Mouse (Mus musculus) heart, embryonic 12.5 days (tissue): Measurements from ENCODE around the gene Vmn2r46. TPM values are rescaled to one million over a fixed set of nuclear protein-coding genes. Genes with fewer than 3 reads are reported as not detected.
"Not testable (repeated sequence)": the region's sequence is repeated elsewhere in the genome, so short reads cannot be mapped to it uniquely, and the experiment has no call there.

Experiments
- ATAC-seq: fragments of 200-750 bp; cut with Nextera tagmentation; 2 replicates; pipeline ENCODE4 v1.8.0; 2017; ENCODE audit warnings: moderate TSS enrichment, moderate library complexity; ENCODE audit not compliant: insufficient number of reproducible peaks, low FRiP score
- H3K27ac ChIP-seq: fragments of 300-500 bp; sonication (generic); 2 replicates; pipeline ENCODE4 v1.5.1; 2016; ENCODE audit warnings: mild to moderate bottlenecking, moderate library complexity; ENCODE audit not compliant: poor library complexity, severe bottlenecking
- H3K27me3 ChIP-seq: fragments of 300-500 bp; sonication (generic); replicated peaks from 2 replicates; pipeline ENCODE4 v1.6.1; 2016; ENCODE audit warnings: mild to moderate bottlenecking, moderate library complexity
- H3K36me3 ChIP-seq: fragments of 300-500 bp; sonication (generic); 2 replicates; pipeline ENCODE4 v1.6.1; 2016; ENCODE audit warnings: mild to moderate bottlenecking, moderate library complexity
- H3K4me1 ChIP-seq: fragments of 300-500 bp; sonication (generic); replicated peaks from 2 replicates; pipeline ENCODE4 v1.6.1; 2016; ENCODE audit warnings: mild to moderate bottlenecking
- H3K4me2 ChIP-seq: fragments of 300-500 bp; sonication (generic); 2 replicates; pipeline ENCODE4 v1.6.1; 2016; ENCODE audit warnings: mild to moderate bottlenecking, moderate library complexity
- H3K4me3 ChIP-seq: fragments of 300-500 bp; sonication (generic); 2 replicates; pipeline ENCODE4 v1.5.1; 2016; ENCODE audit warnings: mild to moderate bottlenecking
- H3K9ac ChIP-seq: fragments of 300-500 bp; sonication (generic); 2 replicates; pipeline ENCODE4 v1.6.1; 2016; ENCODE audit warnings: mild to moderate bottlenecking, moderate library complexity
- H3K9me3 ChIP-seq: fragments of 300-500 bp; sonication (generic); replicated peaks from 2 replicates; pipeline ENCODE4 v1.6.1; 2016; ENCODE audit warnings: mild to moderate bottlenecking, moderate library complexity
- WGBS: fragments of 180-500 bp; shearing (Covaris S2); methylation state at CpG from one replicate; pipeline ENCODE4 v1.1.7; 2016; 5-methylcytosine and 5-hydroxymethylcytosine counted together
- polyA plus RNA-seq: library from polyadenylated mRNA; unstranded; fragments of >200 nt; fragmentation: Nextera tagmentation; extraction: Ambion mirVana; gene quantifications from 2 replicates; pipeline ENCODE4 v1.2.1, GENCODE M21; 2016

Gene Vmn2r46
- polyA plus RNA-seq: not detected in 2 replicates

DNA sequence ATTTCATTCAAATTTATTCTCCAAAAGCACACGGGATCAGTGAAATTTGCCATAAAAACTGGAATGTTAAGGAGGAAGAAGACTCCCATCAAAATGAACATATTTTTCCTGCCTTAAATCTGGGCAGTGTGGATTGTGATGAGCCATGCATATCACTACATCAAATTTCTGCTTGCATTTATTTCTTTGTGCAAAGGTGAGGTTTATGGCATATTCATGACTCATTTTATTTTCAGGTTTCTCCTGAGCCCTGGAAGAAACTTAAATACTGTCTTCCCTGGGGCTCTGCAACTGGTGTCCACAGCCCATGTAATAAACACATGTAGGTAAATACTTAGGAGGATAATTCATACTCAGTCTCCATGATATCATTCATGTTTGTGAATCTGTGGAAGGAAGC, at the start of gene Vmn2r46:
Gene Vmn2r46 (minus strand): TSS at position 101 of the 400 bp plus-strand sequence.
- not testable (repeated sequence) for H3K4me3 ChIP-seq, H3K36me3 ChIP-seq, H3K9ac ChIP-seq, H3K4me2 ChIP-seq, H3K27me3 ChIP-seq, H3K27ac ChIP-seq, ATAC-seq, H3K4me1 ChIP-seq, H3K9me3 ChIP-seq
- no CpG with 5 or more reads among the region's 1 CpGs for WGBS

Other genes starting within 250 kb of the Vmn2r46 start
- not detected in 2 replicates for gene Vmn2r47, start 70.8 kb upstream of the Vmn2r46 start, polyA plus RNA-seq
- gene Vmn2r48, start 183.0 kb upstream of the Vmn2r46 start, polyA plus RNA-seq: not detected in 2 replicates
- gene Vmn2r49, start 221.7 kb upstream of the Vmn2r46 start, polyA plus RNA-seq: not detected in 2 replicates